Mouse (Mus musculus) left cerebral cortex, postnatal 4 days (tissue): ENCODE results near the gene Olfr1100. TPM values are rescaled to one million over a fixed set of nuclear protein-coding genes. Genes with fewer than 3 reads are reported as not detected.

Experiments used
- DNase-seq: peaks from one replicate; pipeline ENCODE4 v3.0.0-alpha.2; 2022
- intact Hi-C: fragments of 180-260 bp; cut with DNase I; formaldehyde crosslinking; loops from one replicate; pipeline ENCODE4 v1.15.1; 2025
- total RNA-seq, 2 experiments: library from RNA; stranded (reverse); gene quantifications; 2 replicates each; pipeline ENCODE4 v1.2.3; 2021

The Olfr1100 gene
- total RNA-seq, result not detected

- DNase-seq, result no peak
- intact Hi-C loops, result no loop called here
Observed at GRCm38 (mm10) chr2:86979854-86980253, at the start of gene Olfr1100. Gene Olfr1100, minus strand, starts transcription at chr2:86979954.

GRCm38 (mm10) chr2:87026980-87027379 is 47.2 kb upstream of the Olfr1100 start, which contains the start of gene Olfr1104:
Gene Olfr1104, minus strand, starts transcription at chr2:87027080.
- intact Hi-C loops, result no loop called here
- no peak for DNase-seq

- intact Hi-C loops, result no loop called here
- DNase-seq, result no peak
Observed at GRCm38 (mm10) chr2:86998098-86998497, 18.3 kb upstream of the Olfr1100 start, which contains the start of gene Olfr1102. Gene Olfr1102, plus strand, starts transcription at chr2:86998398.

GRCm38 (mm10) chr2:86991121-86991520 is 11.4 kb upstream of the Olfr1100 start, which contains the start of gene Olfr1101:
Gene Olfr1101, minus strand, starts transcription at chr2:86991221.
- intact Hi-C loops, result no loop called here
- no peak for DNase-seq

DNA sequence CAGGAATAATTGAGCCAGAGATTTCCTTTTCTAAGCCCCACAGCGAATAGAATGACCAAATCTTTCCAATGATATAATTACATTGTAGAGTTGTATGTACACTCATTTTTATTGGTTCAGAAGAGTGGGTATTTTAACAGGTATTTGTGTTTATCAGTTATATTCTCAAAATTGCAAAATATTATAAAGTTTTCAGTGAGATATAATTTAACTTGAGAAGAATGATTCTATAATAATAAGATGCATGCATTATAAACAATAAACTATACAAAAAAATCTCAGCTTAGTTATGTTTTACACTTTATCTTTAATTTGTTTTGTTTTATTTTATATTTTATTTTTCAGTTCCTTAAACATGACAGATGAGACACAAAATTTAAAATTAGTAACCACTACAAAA is 19.2 kb downstream of the Olfr1100 start, which contains the start of gene Olfr1099:
Olfr1099 (minus strand) TSS at position 101 of the 400 bp plus-strand sequence.
- DNase-seq, result no peak
- intact Hi-C loops, result no loop called here

DNA sequence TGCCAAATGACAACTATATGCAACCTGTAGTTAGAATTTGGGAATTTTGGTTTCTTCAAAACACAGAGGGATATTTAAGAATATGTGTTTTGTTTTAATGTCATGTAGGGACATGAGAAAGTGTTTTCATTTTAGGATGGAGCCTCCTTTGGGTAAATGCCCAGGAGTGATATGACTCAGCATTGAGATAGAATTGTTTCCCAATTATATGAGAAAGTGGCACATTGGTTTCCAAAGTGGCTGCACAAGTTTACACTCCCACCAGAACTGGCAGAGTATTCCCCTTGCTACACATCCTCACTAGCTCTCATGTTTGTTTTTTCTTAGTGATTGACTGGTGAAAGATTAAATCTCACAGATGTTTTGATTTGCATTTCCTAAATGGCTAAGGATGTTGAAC is 53.2 kb downstream of the Olfr1100 start:
- intact Hi-C loops, result no loop called here
- DNase-seq, result no peak

Other genes starting within 250 kb of the Olfr1100 start
- not detected for gene Olfr1089, start 246.3 kb downstream of the Olfr1100 start, total RNA-seq
- gene Olfr1090, start 221.0 kb downstream of the Olfr1100 start, total RNA-seq, result not detected
- not detected for gene Olfr1093, start 197.5 kb downstream of the Olfr1100 start, total RNA-seq
- gene Olfr141, start 169.9 kb downstream of the Olfr1100 start, total RNA-seq, result not detected
- not detected for gene Olfr1094, start 155.3 kb downstream of the Olfr1100 start, total RNA-seq
- not detected for gene Olfr1095, start 128.3 kb downstream of the Olfr1100 start, total RNA-seq
- gene Gm13723, start 105.2 kb downstream of the Olfr1100 start, total RNA-seq, result not detected
- not detected for gene Olfr1097, start 87.7 kb downstream of the Olfr1100 start, total RNA-seq
- not detected for gene Olfr1098, start 55.4 kb downstream of the Olfr1100 start, total RNA-seq
- gene Olfr1099, start 19.3 kb downstream of the Olfr1100 start, total RNA-seq, result not detected
- not detected for gene Olfr1101, start 11.3 kb upstream of the Olfr1100 start, total RNA-seq
- gene Olfr1102, start 18.4 kb upstream of the Olfr1100 start, total RNA-seq, result not detected
- gene Olfr1104, start 47.1 kb upstream of the Olfr1100 start, total RNA-seq, result not detected
- gene Olfr1105, start 56.6 kb upstream of the Olfr1100 start, total RNA-seq, result not detected
- not detected for gene Olfr1106, start 72.3 kb upstream of the Olfr1100 start, total RNA-seq
- not detected for gene Olfr1107, start 95.9 kb upstream of the Olfr1100 start, total RNA-seq
- not detected for gene Olfr1109, start 116.1 kb upstream of the Olfr1100 start, total RNA-seq
- not detected for gene Olfr259, start 134.6 kb upstream of the Olfr1100 start, total RNA-seq
- not detected for gene Olfr1110, start 160.3 kb upstream of the Olfr1100 start, total RNA-seq
- gene Olfr1111, start 172.7 kb upstream of the Olfr1100 start, total RNA-seq, result not detected
- gene Olfr1112, start 207.8 kb upstream of the Olfr1100 start, total RNA-seq, result not detected
- not detected for gene Olfr1113, start 229.0 kb upstream of the Olfr1100 start, total RNA-seq